Mouse (Mus musculus) heart, postnatal 25 days (tissue): ENCODE results near the gene Gm28305. TPM values are rescaled to one million over a fixed set of nuclear protein-coding genes. Genes with fewer than 3 reads are reported as not detected.

Experiments
- DNase-seq: peaks from one replicate; pipeline ENCODE4 v3.0.0; 2022; ENCODE audit warnings: low spot score
- intact Hi-C: fragments of 180-260 bp; cut with DNase I; formaldehyde crosslinking; loops from one replicate; pipeline ENCODE4 v1.15.1; 2025
- total RNA-seq, 2 experiments: library from RNA; stranded (reverse); gene quantifications; 2 replicates each; pipeline ENCODE4 v1.2.3; 2021

Gm28305 gene
- total RNA-seq, 2 experiments from 2014 or later = not detected

DNA sequence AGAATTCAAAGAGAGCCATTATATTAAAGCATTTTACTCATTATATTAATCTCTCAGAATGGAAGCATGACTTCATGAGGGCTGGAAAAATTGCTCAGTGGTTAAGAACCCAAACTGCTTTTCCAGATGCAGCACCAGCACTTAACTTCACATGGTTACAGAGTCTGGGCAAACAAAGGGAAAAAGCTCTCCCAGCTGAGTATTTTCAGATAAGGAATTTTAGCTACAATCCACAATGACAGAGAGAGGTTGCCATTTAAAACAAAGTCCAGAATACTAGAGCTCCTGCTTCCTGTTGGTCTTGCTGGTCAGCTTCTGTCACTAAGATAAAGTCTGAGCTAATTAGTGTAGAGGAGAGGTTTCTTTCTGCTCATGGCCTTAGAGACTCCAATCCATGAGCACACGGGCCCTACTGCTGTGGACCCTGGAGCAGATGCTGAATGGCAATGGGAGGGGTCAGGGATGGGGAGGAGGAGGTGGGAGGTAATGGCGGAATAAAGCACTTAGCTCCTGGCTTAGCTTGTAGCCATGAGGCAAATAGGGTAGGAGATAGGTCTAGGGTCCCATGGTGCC lies 68.2 kb downstream of the Gm28305 start:
- intact Hi-C loops = no loop called here
- no peak for DNase-seq

DNA sequence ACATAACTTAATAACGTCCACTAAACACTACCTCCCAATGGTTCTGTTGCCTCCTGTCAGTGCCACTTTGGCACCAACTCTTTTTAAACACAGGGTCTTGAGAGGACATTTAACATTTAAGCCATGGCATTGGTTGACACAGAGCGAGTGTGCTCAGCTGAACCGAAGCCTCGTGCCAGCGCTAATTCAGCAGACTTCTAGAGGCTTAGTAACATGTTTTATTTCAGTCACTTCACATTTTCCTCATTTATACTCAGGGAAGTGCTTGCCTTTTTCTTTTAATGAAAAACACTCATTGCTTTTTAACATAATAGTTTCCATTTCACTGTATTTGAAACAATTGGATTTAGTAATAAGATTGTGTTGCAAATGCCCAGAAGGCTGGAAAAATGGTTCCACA lies 68.7 kb downstream of the Gm28305 start:
- intact Hi-C loops = no loop called here
- DNase-seq = no peak

GRCm38 (mm10) chr9:104123101-104123500 lies 82.6 kb downstream of the Gm28305 start:
- no peak for DNase-seq
- intact Hi-C loops = no loop called here

DNA sequence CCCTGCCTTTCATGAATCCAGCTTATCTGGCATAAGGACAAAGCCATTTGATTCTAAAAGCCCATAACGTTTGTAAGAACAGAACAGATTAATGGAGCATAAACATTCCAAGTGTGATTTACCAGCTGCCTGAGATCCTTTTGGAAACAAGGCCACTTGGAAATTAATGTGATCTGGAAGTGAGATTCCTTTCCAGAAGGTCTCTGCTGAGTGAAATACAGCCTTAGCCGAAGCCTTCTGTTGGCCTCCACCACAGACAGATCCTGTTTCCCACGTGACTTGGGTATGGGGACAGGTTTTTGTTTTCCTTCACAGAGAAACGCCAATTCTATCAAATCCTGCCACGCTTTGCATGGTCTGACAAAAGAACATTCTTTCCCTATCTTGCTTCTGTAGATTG lies 83.2 kb downstream of the Gm28305 start:
- intact Hi-C loops = no loop called here
- DNase-seq = no peak

Other genes starting within 250 kb of the Gm28305 start
- 1 to 10 TPM; 2.1 to 3.5 TPM for gene Nphp3, start 38.1 kb upstream of the Gm28305 start, total RNA-seq
- gene Uba5, start 22.5 kb downstream of the Gm28305 start, total RNA-seq = 10 to 100 TPM; 15.9 to 16.1 TPM
- 10 to 100 TPM; 77.8 to 88.2 TPM for gene Acad11, start 22.7 kb downstream of the Gm28305 start, total RNA-seq
- 1 to 10 TPM; 4.2 to 4.8 TPM for gene Ackr4, start 86.3 kb downstream of the Gm28305 start, total RNA-seq
- gene Dnajc13, start 222.3 kb downstream of the Gm28305 start, total RNA-seq = 10 to 100 TPM; 34.0 to 36.3 TPM